Mouse (Mus musculus) activated CD4-positive, CD25-positive, alpha-beta regulatory T cell, adult 9 weeks (primary cell): ENCODE results near the gene Cnnm4. TPM values are rescaled to one million over a fixed set of nuclear protein-coding genes. Genes with fewer than 3 reads are reported as not detected.

Source experiments
- polyA plus RNA-seq: library from polyadenylated mRNA; unstranded; fragments of 100-300 nt; shearing (Covaris generic); gene quantifications from one replicate; pipeline ENCODE4 v1.2.1, GENCODE M21; 2017

Gene Cnnm4
- 2.3 TPM for polyA plus RNA-seq

DNA sequence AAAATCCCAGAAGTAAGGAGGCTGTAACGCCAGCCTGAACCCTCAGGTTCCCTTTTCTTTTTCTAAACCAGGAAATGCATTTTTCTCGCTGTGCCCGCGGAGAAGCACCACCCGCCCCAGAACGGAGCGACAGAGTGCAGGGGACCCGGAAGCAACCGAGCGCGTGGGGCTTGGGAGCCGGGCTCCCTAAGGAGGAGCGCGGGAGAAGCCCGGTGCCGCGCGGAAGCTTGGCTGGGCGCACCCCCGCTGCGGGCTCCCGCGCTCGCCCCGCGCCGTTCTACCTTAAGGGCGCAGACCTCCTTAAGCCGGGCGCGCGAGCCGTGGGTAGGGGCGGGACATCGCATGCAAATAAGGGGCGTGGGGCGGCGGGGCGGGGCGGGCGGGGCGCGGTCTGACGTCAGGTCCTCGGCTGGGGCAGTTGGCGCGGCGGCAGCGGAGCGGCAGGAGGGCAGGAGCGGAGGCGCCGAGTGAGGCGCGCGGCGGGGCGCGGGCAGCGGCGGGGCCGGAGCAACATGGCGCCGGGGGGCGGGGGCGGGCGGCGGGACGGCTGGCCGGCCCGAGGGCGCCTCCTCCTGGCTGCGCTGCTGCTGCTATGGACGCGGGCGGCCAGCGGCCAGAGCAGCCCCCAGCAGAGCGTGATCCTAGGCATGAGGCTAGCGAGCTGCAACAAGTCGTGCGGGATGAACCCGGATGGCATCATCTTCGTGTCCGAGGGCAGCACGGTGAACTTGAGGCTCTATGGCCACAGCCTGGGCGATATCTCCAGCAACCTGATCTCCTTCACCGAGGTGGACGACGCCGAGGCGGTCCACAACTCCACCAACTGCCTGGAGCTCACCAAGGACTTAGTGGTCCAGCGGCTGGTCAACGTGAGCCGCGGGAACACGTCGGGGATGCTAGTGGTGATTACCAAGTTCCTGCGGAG lies at the start of gene Cnnm4:
Gene Cnnm4, plus strand, starts transcription at position 440 of the 925 bp plus-strand sequence.

DNA sequence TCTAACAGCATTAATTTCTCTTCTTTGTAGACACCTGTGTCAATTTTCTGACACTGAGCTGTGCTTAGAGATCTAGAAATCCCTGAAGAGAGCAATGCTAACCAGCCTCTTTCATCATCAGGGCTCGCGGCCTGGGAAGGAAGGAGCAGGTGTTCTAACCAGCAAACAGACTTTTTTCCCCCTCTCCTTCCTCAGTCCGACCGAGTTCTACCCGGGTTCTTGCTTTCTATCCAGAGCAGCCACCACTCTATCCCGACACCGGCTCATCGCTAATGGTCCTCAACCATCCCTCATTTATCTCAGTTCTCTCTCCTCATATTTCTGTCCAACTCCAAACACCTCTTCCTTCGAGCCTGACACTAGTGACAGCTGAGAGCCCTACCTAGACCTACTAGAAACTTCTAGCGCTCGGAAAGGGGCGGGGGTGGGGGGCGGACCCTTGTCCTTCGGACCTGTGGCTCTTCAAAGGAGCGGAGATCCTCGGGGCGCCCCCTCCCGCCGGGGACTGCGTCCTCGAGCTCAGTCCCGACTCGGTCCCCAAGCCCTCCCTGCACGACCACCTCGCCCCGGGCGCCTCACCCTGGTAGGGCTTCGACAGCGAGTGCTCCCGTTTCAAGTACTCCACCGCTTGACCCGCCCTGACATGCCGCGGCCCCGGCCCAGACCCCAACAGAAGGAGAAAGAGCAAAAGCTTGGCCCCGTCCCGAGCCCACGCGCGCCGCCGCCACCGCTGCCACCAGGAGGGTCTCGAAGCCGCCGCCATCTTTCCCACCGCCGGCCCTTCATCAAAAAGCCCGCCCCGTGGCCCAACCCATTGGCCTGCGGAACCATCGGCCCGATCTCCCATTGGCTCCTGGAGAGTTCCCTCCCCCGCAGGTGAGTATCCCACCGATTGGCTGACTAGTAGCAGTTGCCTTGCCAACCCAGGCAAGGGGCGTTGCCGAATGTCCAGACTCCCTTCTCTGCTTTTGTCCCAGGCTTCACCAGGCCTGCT lies 26.7 kb upstream of the Cnnm4 start, which contains the start of gene Lman2l:
Gene Lman2l, minus strand, starts transcription at position 801 of the 994 bp plus-strand sequence.

DNA sequence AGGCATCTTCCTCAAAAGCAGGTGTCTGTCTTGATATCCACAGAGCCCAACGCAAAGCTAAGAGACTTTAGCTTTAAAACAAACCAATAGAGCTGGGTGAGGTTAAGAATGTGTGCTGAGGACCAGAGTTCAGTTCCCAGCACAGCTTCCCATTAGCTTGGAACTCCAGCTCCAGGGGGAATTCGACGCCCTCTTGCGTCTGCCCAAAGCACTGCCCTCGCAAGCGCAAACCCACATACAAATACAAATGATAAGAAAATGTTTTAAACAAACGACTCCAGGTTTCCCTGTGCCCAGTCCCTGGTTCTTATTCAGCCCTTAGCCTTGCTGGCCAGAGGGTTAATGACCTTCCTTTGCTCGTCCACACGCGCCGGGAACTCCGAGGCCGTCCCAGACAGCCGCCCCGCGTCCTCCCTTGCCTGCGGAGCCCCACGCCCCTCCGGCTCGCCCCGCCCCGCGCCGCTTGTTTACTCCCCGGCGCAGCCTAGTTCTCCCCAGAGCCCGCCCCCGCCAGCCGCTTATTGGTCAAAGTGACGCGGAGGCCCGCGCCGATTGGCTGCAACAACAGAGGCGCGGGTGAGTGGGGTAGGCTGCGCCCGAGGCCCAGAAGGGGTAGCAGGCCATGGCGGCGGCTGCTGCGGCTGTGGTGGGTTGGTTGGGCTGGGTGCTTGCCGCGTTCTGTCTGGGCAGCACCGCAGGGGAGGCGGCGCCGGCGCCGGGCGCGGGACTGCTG lies 40.0 kb downstream of the Cnnm4 start, which contains the start of gene Cnnm3:
Gene Cnnm3, plus strand, starts transcription at position 579 of the 733 bp plus-strand sequence.

DNA sequence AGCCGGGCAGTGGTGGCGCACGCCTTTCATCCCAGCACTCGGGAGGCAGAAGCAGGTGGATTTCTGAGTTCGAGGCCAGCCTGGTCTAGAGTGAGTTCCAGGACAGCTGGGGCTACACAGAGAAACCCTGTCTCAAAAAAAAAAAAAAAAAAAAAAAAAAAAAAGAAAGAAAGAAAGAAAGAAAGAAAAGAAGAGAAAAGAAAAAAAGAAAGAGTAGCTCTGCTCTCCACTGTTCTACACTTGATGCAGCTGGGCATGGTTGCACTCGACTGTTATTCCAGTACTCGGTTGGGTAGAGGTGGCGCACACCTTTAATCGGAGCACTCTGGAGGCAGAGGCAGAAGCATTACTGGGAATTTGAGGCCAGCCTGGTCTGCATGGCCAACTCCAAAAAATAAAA lies 65.4 kb downstream of the Cnnm4 start, which contains the start of gene Ankrd23:
Gene Ankrd23, minus strand, starts transcription at position 101 of the 400 bp plus-strand sequence.

DNA sequence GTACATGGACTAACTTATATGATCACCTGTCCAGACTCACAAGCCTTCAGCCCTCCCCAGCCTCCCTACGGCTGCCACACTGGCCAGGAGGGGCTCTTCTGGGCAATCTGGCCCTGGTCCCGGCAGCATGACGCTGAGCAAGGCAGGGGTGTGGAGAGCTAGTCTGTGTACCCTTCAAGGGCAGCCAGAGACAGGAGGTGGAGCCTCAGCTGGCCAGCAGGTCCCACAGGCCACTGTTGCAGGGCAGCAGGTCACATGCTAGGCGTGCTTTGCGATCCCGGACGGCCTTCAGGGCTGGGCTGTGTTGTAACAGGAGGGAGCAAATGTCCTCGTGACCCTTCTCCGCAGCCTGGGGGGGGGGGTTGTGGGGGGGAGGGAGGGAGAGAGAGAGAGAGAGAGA lies 67.8 kb downstream of the Cnnm4 start, which contains the start of gene Gm42417:
Gene Gm42417, minus strand, starts transcription at position 244 of the 400 bp plus-strand sequence.

DNA sequence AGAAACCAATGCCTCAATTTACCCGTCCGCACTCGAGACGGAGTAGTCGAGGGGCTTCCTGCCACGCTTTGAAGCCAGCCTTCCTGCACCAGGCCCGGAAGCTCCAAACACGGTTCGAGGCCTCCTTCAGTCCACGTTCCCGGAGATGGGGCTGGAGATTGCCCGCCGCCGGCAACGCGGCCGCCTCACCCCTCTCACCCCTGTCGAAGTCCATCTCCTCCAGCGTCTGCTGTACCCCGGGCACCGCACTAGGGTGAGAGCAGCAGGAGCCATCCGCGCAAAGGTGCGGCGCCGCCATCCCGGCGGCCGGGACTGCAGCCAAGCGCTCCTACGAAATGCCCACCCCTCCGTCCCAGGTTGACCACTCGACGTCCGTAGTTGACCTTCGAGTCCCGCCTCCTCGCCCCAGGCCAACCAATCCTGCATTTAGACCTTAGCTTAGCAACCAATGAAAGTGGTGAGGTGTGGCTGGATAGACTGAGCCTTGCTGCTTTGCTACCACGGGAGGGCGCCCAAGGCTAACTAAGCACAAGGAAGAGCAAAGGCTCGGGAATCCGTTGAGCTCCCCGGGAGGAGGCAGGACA lies 75.6 kb downstream of the Cnnm4 start, which contains the start of gene Ankrd39:
Gene Ankrd39, minus strand, starts transcription at position 558 of the 584 bp plus-strand sequence.

Other genes with a start within 250 kb of the Cnnm4 start
- gene Uggt1, start 226.9 kb upstream of the Cnnm4 start, polyA plus RNA-seq = 60.4 TPM
- gene Neurl3, start 196.9 kb upstream of the Cnnm4 start, polyA plus RNA-seq = 120 TPM
- 133 TPM for gene Arid5a, start 163.9 kb upstream of the Cnnm4 start, polyA plus RNA-seq
- 62.0 TPM for gene Kansl3, start 102.4 kb upstream of the Cnnm4 start, polyA plus RNA-seq
- 2.0 TPM for gene Fer1l5, start 99.3 kb upstream of the Cnnm4 start, polyA plus RNA-seq
- 41.8 TPM for gene Lman2l, start 26.3 kb upstream of the Cnnm4 start, polyA plus RNA-seq
- gene Cnnm3, start 40.2 kb downstream of the Cnnm4 start, polyA plus RNA-seq = 2.4 TPM
- gene Ankrd23, start 65.3 kb downstream of the Cnnm4 start, polyA plus RNA-seq = 34.8 TPM
- gene Gm42417, start 67.8 kb downstream of the Cnnm4 start, polyA plus RNA-seq = not detected
- 43.2 TPM for gene Ankrd39, start 75.8 kb downstream of the Cnnm4 start, polyA plus RNA-seq
- gene Sema4c, start 86.7 kb downstream of the Cnnm4 start, polyA plus RNA-seq = 0.70 TPM
- gene Fam178b, start 211.6 kb downstream of the Cnnm4 start, polyA plus RNA-seq = not detected
- gene Cox5b, start 219.8 kb downstream of the Cnnm4 start, polyA plus RNA-seq = 557 TPM
- gene 4933424G06Rik, start 238.5 kb downstream of the Cnnm4 start, polyA plus RNA-seq = not detected
- gene Actr1b, start 242.8 kb downstream of the Cnnm4 start, polyA plus RNA-seq = 64.1 TPM